Mouse (Mus musculus) embryo, embryonic 9.5 days (tissue): ENCODE measurements around the gene Ccser1.

Experiments
- DNase-seq: peaks from one replicate; pipeline ENCODE4 v3.0.0-alpha.2; 2017; ENCODE audit errors: extremely low spot score

The Ccser1 gene

DNA sequence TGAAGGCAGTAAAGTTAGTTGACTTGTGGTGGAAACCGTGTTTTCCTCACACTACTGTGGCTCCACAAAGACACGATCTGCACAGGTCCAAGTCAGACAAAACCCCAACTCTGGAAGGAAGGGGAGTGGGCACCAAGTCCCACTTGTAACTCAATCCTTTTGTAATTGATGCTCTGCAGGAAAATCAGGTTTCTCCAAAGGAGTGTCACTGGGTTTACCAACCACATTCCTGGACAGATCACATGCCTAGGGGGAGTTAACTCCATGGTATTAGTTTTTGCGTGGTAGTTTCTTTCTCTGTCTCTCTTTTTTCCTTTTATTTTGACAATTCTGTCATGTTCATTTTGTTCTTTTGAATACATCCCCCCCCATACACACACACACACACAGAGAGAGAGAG, 252.0 kb downstream of the Ccser1 start:
- DNase-seq: no peak

DNA sequence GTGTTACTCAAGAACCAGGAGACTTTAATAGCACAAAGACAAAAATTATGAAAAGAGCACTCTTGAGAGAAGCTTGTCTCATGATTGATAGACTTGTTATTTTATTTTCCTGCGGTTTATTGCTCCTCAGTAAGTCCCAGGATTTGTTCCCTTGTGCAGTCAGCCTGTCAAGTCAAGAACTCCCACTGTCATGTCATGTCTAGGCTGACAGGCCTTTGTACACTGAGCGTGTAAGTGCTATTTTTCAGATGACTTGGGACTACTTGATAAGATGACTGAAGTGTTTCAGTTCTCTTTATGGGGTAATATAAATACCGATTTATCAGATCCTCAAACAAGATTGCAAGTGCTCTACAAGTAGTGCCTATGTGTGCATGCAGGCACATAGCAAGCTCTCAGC, 252.6 kb downstream of the Ccser1 start:
- no peak for DNase-seq

DNA sequence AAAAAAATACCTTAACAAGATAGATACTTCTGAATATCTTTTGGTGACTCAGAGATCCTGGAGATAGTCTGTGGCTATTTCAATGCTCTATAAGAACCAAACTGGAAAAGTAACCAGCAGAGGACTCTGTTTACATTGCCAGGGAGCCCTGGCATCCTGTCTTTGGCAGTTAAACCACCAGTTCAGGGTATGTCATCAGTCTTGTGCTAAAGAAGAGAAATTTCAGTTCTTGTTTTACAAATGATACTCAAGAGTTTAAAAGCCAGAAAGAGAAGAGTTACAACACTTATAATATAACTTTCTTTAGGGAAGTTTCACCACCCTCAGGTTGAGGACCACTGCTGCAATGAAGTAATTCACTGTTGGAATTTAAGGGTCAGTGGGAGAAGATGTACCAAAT, 258.0 kb downstream of the Ccser1 start:
- no peak for DNase-seq

DNA sequence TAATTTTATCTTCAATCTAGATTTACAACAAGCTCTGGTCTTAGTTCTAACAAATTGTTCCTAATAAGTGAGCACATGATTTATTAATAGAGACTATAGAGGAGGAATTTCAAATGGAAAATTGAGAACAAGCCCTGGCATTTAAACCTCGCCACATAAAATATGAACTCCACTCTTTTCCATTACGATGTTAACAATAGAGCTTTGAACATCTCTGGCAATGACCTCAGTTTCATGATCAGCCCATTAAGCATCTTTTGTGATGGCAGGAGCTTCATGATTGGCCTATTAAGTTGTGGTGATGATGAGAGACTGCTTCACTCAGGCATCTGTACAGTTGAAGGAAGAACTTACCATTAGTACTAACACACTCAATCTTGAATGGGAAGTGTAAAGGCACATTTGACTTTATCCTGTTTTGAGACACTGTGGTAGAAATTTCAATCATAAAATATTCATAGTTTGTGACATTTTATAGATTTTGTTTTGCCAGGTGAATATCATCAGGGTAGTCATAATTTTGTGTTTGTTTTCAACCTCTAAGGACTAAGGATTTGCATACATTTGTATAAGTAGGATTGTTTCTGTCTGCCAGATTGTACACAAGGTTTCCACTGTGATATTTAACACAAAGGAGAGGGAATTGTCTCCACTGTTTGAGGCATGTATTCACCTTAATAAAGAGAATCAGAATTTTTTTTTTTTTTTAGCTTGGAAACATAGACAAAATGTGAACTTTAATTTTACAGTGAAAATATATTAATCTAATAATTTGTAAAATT, 291.4 kb downstream of the Ccser1 start:
- DNase-seq: no peak

DNA sequence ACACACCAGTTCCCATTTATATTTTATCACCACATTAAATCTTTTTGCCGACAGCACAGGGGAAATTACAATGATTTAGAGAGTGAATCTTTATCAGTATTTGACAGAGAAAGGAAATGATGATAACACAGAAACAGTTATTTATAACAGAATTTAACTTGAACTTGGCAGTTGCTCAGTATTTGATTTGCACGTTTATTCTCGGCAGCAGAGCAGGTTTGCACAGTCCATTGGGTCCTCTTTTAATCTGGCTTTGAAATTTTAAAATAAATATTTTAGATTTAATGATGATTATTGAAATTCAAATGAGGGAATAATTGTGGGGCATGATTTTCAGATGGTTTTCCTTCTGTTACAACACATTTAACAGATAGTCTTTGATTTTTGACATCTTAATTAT, 305.2 kb downstream of the Ccser1 start:
- no peak for DNase-seq

DNA sequence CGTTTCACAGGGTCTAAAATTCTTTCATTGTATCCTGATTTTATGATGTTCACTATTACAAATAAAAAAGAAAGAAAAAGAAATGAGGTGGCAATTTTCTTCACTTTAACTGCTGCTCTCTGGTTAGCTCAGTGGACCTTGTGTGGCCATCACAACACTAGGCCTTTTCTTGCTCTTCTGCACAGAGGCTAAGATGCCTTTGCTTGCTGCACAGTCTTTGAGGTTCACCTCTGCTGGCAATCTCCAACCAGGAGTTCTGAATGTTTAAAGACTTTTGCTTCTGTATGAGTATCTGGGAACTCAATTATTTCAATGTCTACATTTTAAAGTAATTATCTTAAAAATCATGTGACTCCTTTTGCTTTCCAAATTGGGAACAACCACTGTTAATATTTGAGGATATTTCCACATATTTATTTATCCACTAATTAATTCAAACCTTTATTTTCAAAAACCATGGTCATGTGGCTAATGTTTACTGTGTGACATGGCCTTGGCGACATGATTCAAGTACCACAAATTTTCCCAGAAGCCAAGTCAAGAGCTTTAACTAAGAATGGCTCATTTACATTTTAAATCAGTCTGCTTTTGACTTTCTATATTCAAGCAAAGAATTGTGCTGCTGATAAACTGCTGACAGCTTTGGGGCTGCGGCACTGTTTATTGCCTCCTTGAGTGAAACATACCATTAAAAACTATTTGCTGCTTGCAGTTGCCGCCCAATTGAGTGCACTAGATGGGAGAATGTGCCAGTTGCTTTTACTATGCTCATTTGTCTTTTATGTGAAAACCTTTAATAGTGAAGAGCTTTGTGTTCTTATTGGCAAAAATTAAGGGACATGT, 312.1 kb downstream of the Ccser1 start:
- DNase-seq: no peak

- DNase-seq: no peak
These were observed 313.3 kb downstream of the Ccser1 start for GRCm38 (mm10) chr6:61493386-61493785.

DNA sequence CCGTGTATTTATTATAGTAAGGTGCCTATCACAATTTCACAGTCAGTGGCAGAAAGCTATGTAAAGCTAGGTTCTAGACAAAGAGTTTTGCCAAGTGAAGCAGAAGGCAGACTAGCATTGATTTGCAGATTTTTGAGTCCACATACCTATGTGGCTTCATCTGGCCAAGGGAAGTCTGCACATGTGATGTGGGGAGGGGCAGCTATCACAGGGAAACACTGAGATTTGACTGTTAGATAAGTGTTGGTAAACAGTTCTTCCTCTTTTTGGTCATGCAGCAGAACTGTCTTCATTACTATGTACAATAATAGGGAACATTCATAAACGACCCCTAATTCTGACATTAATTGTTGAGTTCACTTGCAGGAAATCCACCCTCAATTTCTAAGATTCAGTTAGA, 335.2 kb downstream of the Ccser1 start:
- DNase-seq: no peak

- no peak for DNase-seq
These were observed 341.5 kb downstream of the Ccser1 start for GRCm38 (mm10) chr6:61521587-61521986.

DNA sequence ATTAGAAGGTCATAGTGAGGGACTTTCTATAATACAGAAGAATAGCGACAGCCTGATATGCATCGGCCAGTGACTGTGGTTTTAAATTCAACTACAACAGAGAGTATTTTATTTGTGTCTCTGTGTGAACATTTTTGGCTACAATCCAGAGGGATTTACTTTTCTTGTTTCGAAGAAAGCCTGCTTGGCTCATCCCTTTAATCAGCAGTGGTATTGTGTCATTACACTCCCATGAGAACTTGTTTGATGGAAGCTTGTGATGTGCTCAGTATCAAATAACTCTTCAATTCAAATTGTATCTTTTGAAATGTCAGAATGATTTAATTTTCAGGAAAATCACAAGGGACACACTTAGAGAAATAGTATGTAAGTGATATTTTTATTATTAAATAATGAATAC, 342.0 kb downstream of the Ccser1 start:
- no peak for DNase-seq

- DNase-seq: no peak
These were observed 343.8 kb downstream of the Ccser1 start for GRCm38 (mm10) chr6:61523748-61524493.

DNA sequence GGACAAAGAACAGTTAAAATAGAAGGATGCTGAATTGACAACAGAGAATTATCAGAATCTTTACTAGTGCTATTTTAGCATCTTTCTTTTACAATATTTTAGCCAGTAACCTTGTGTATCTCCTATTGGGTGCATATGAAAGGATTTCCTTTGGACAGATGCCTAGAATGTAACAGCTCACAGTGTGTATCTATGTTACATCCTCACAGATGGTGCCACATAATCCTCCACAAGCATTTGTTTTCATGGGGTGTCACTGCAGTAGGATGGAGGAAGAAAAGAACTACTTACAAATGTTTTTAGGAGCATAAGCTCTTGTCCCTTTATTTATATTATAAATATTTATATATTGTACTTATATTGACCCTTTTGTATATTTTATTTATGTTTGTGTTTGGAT, 360.6 kb downstream of the Ccser1 start:
- DNase-seq: no peak

DNA sequence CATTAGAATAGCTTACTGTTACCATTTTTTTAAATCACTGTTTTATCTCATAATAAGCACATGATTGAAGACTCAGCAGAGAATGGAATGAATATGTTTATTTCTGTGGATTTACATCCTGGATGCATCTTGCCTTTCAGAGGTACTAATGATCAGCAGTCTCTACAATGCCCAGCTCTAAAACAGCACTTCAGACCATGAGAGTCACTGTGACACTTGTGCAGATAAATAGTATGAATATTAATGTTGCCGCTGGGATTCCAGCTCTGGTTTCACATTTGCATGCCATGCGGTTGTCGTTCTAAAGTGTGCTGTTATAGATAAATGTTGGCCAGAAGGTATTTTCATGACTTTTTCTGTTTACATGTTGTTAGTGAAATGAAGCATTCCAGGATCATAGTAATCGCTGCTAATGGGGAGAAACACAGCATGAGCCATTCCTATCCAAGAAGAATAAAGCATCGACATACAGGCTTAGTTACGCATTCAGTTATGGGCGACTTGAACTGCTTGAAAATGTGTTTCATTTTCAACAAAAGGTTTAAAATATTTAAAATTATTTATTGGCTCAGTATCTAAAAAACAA, 363.4 kb downstream of the Ccser1 start:
- no peak for DNase-seq

- DNase-seq: no peak
These were observed 387.4 kb downstream of the Ccser1 start for GRCm38 (mm10) chr6:61567551-61567950.

DNA sequence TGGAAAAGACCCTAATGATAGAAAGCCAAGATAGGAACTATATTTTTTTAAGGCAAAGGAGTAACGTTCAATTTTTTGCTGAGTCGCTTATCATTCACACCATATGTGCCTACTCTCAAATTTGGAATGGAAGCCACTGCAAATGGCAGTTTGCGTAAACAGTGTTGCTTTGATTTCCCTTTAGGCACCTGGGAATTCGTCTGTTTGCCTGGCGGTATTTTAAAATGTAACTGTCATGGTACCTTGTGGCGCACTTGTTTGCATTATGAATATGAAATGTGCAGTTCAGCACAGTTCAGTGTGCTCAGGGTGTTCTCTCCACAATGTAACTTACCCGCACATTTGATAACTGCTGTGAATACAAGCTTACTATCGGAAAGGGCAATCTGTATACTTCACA, 387.8 kb downstream of the Ccser1 start:
- DNase-seq: no peak

DNA sequence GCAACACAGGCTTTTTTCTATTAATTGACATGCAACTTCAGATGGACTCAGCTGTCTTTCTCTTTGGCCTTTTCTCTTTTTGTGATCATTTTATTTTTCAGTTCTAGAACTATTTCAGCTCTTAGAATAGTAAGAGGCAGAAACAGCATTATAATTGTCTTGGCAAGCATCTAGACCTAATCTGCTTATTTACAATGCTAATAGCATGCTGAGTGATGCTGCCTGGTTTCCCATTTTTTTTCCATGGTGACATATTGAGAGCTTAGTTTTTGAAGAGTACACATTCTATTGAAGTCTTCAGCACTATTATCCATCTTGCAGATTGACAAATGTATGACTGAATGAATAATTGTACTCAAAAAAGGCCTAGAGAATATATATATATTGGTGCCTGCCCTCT, 401.6 kb downstream of the Ccser1 start:
- DNase-seq: no peak

- no peak for DNase-seq
These were observed 408.9 kb downstream of the Ccser1 start for GRCm38 (mm10) chr6:61588999-61589398.

DNA sequence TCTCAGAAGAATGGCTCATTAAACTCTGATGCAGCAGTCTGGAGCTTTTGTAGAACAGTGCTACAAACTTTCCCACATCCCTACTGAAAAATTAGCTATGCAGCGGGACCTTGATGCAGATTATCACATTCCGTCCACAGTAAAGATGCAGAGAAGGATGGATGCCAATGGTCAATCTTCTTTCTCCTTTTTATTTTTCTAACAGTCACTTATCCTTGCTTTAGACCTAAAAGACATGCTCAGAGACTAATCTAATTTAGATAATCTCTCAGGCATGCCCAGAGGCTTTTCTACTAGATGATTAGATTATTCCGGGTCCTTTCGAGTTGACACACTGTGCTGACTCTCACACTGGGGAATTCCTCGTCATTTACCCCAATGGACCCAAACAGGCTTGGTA, 421.8 kb downstream of the Ccser1 start:
- no peak for DNase-seq

DNA sequence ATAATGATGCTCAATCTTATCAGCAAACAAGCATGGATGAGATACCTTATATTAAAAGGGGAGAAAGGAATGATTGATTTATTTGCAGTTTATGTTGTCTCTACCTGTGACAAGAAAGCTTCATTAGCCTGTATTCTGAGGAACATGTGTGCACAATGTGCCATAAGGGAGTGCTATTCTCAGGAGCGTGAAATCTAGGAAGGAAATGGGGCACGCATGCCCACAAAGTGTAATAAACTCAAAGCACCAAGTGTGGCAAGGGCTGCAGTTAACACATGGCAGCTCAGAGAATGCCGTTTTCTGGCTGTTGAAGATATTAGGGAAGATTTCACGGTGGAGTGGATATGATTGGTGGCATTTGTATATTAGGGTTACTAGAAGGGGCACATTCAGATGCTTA, 434.8 kb downstream of the Ccser1 start:
- no peak for DNase-seq

- DNase-seq: no peak
These were observed 441.6 kb downstream of the Ccser1 start for GRCm38 (mm10) chr6:61621707-61622106.

- DNase-seq: no peak
These were observed 481.3 kb downstream of the Ccser1 start for GRCm38 (mm10) chr6:61661414-61661813.

GRCm38 (mm10) chr6:61664572-61664971, 484.4 kb downstream of the Ccser1 start:
- DNase-seq: no peak
